9 mouse cellular contexts compared by ENCODE assay signal in the genomic region with DNA sequence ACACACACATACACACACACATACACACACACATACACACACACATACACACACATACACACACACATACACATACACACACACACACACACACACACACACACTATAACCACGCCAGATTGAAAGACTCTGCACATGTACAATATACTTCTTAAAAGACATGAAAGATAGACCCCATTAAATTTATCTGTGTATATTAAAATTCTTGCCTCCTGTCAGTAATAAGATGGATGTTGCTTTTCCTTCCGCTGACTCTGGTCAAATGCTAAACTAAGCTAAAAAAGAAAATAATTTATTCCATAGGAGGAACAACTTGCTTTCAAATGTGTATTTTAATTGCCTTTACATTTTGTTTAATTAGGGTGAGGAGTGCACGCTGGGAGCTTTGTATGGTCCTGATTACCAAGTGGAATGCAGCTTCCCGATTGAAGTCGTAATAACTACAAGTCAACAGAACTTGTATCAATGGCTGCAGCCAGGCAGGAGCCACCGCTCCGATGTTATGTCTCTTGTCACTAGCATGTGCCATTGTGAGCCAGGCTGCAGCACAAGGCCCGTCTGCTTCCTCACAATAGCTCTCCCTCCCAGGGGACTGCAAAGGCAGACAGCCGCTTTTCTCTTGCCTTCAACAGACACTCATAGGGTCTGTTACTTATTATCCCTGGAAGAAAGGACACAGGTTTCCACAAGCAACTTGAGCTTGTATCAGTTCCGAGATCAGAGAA.
A peak's percentile ranks its signal among the peaks of the same experiment; 100 is the strongest.
DNase-seq lines count a peak whose midpoint lies in the region; ATAC-seq lines count a peak whose summit lies in the region.
"Had no signal": no experiment of that assay in that cellular context is flagged by ENCODE, and none has a peak within 500 bp of the region (broad histone marks: within the 10 kb centered on the region; RNA-seq: fewer than 3 reads in every experiment).

No protein-coding gene starts in this region.

- H3K4me1 ChIP-seq in kidney, embryonic 16.5 days (ENCODE audit: insufficient read depth, low read length), result peaks cover 5% of the 10 kb centered on the region; the same call in 1 of the 2 replicates
- H3K4me1 ChIP-seq in embryonic facial prominence, embryonic 14.5 days (ENCODE audit: control insufficient read depth, insufficient read depth, low read length), result no peaks in the 10 kb centered on the region
- H3K4me1 ChIP-seq in neural tube, embryonic 13.5 days (replicated peaks), result peaks cover 8% of the 10 kb centered on the region

- no peaks in the 10 kb centered on the region for H3K27me3 ChIP-seq in kidney, embryonic 16.5 days (ENCODE audit: insufficient read depth, low read length)
- no peaks in the 10 kb centered on the region for H3K27me3 ChIP-seq in embryonic facial prominence, embryonic 14.5 days (replicated peaks; ENCODE audit: control insufficient read depth, insufficient read depth, low read length)
- no peaks in the 10 kb centered on the region for H3K27me3 ChIP-seq in neural tube, embryonic 13.5 days

- DNase-seq in kidney, adult 18-20 months, result no peak
- DNase-seq in embryonic facial prominence, embryonic 14.5 days (ENCODE audit: low spot score), result peak; percentile 87
- DNase-seq in kidney, postnatal 10 days, result peak; percentile 45
- DNase-seq in layer of hippocampus, adult 9-10 months (ENCODE audit: low spot score), result no peak
- DNase-seq: gastrocnemius, postnatal 25 days had no signal

- no peak overlapping the region for H3K4me3 ChIP-seq in kidney, embryonic 16.5 days (ENCODE audit: low read length)
- H3K4me3 ChIP-seq in embryonic facial prominence, embryonic 14.5 days (ENCODE audit: low read depth, low read length), result no peak overlapping the region
- H3K4me3 ChIP-seq in neural tube, embryonic 13.5 days, result 0 out of 2 replicates have a peak overlapping the region, but pooled peaks have one; percentile 4

- H3K4me2 ChIP-seq in kidney, embryonic 16.5 days (replicated peaks; ENCODE audit: low read depth, low read length), result peak overlapping the region; percentile 26; the same call in 1 of the 2 replicates
- H3K4me2 ChIP-seq in embryonic facial prominence, embryonic 14.5 days (ENCODE audit: low read depth, low read length), result peak overlapping the region; percentile 10; the same call in 1 of the 2 replicates
- peak overlapping the region; percentile 43 for H3K4me2 ChIP-seq in neural tube, embryonic 13.5 days

- H3K36me3 ChIP-seq in kidney, embryonic 16.5 days (ENCODE audit: insufficient read depth, low read length), result no peaks in the 10 kb centered on the region
- H3K36me3 ChIP-seq in embryonic facial prominence, embryonic 14.5 days (ENCODE audit: control insufficient read depth, insufficient read depth, low read length), result no peaks in the 10 kb centered on the region
- H3K36me3 ChIP-seq in neural tube, embryonic 13.5 days, result no peaks in the 10 kb centered on the region

- no peaks in the 10 kb centered on the region for H3K9me3 ChIP-seq in kidney, embryonic 16.5 days (ENCODE audit: low read length)
- H3K9me3 ChIP-seq in embryonic facial prominence, embryonic 14.5 days (ENCODE audit: control insufficient read depth, low read length), result no peaks in the 10 kb centered on the region
- no peaks in the 10 kb centered on the region for H3K9me3 ChIP-seq in neural tube, embryonic 13.5 days

- WGBS in kidney, embryonic 16.5 days, result 19% methylated on average over 10 of the region's 10 CpGs
- WGBS in embryonic facial prominence, embryonic 14.5 days, result 14% methylated on average over 10 of the region's 10 CpGs
- WGBS in neural tube, embryonic 13.5 days, result 10% methylated on average over 10 of the region's 10 CpGs

- H3K27ac ChIP-seq in kidney, embryonic 16.5 days (ENCODE audit: low read length), result peak overlapping the region; percentile 71
- no peak overlapping the region for H3K27ac ChIP-seq in embryonic facial prominence, embryonic 14.5 days (replicated peaks; ENCODE audit: low read depth, low read length)
- H3K27ac ChIP-seq in neural tube, embryonic 13.5 days (replicated peaks), result peak overlapping the region; percentile 57

- peak; percentile 83 for ATAC-seq in kidney, embryonic 16.5 days (ENCODE audit: low FRiP score, low TSS enrichment)
- peak; percentile 79 for ATAC-seq in embryonic facial prominence, embryonic 14.5 days (ENCODE audit: low read depth)
- ATAC-seq in neural tube, embryonic 13.5 days (ENCODE audit: low read depth), result peak; percentile 92
- ATAC-seq in monocyte, adult 5-6 weeks (replicated peaks; ENCODE audit: insufficient number of reproducible peaks, low FRiP score, low TSS enrichment, poor library complexity, severe bottlenecking), result no peak
- no peak for ATAC-seq in erythroblast, adult 5-6 weeks (replicated peaks; ENCODE audit: low FRiP score, poor library complexity, severe bottlenecking)

- no peak overlapping the region; the same call in 1 of the 2 replicates for H3K9ac ChIP-seq in kidney, embryonic 16.5 days (replicated peaks; ENCODE audit: low read length)
- no peak overlapping the region for H3K9ac ChIP-seq in embryonic facial prominence, embryonic 14.5 days (ENCODE audit: low read depth, low read length)
- H3K9ac ChIP-seq in neural tube, embryonic 13.5 days, result 0 out of 2 replicates have a peak overlapping the region, but pooled peaks have one; percentile 45

Comparison
In these comparisons a context has a peak if more than half of its experiments do, and no peak if none do; other contexts are left out.
1. DNase-seq: peak in embryonic facial prominence, embryonic 14.5 days (single experiment) and kidney, postnatal 10 days (single experiment); none in kidney, adult 18-20 months (single experiment) and layer of hippocampus, adult 9-10 months (single experiment).
2. ATAC-seq: peak in kidney, embryonic 16.5 days (single experiment), embryonic facial prominence, embryonic 14.5 days (single experiment) and neural tube, embryonic 13.5 days (single experiment); none in monocyte, adult 5-6 weeks (single experiment) and erythroblast, adult 5-6 weeks (single experiment).
3. Peak in every context shown above with its lines, with median percentiles within 50 percentile points of each other: H3K4me2 ChIP-seq.